Mouse (Mus musculus) kidney, postnatal 10 days (tissue): ENCODE results near the gene Fem1b.

Experiments
- DNase-seq: peaks from one replicate; pipeline ENCODE4 v3.0.0; 2021; ENCODE audit warnings: mixed read lengths

The Fem1b gene

GRCm38 (mm10) chr9:62775464-62775863 lies 36.3 kb downstream of the Fem1b start:
- DNase-seq = no peak

GRCm38 (mm10) chr9:62772746-62773145 lies 39.0 kb downstream of the Fem1b start:
- DNase-seq = no peak

- DNase-seq = no peak
Observed at GRCm38 (mm10) chr9:62768361-62768760, 43.4 kb downstream of the Fem1b start.

- DNase-seq = no peak
Observed at GRCm38 (mm10) chr9:62767464-62767863, 44.3 kb downstream of the Fem1b start.

- DNase-seq = no peak
Observed at GRCm38 (mm10) chr9:62765346-62765745, 46.4 kb downstream of the Fem1b start.

- DNase-seq = no peak
Observed at GRCm38 (mm10) chr9:62763478-62763877, 48.3 kb downstream of the Fem1b start.

GRCm38 (mm10) chr9:62759601-62760000 lies 52.1 kb downstream of the Fem1b start:
- DNase-seq = no peak

- no peak for DNase-seq
Observed at GRCm38 (mm10) chr9:62758288-62758687, 53.4 kb downstream of the Fem1b start.

GRCm38 (mm10) chr9:62750381-62750780 lies 61.4 kb downstream of the Fem1b start:
- DNase-seq = no peak

GRCm38 (mm10) chr9:62749666-62750065 lies 62.1 kb downstream of the Fem1b start:
- DNase-seq = peak; percentile 45

- DNase-seq = peak; percentile 32
Observed at GRCm38 (mm10) chr9:62746646-62747045, 65.1 kb downstream of the Fem1b start.

GRCm38 (mm10) chr9:62744558-62745275 lies 67.0 kb downstream of the Fem1b start:
- DNase-seq = peak; percentile 79
